Mouse (Mus musculus) forebrain, embryonic 16.5 days (tissue): ENCODE results near the gene Clic3. TPM values are rescaled to one million over a fixed set of nuclear protein-coding genes. Genes with fewer than 3 reads are reported as not detected.

Experiments used
- ATAC-seq: fragments of 200-750 bp; cut with Nextera tagmentation; 2 replicates; pipeline ENCODE4 v1.8.0; 2017; ENCODE audit warnings: mild to moderate bottlenecking, moderate library complexity
- H3K27ac ChIP-seq: fragments of 300-500 bp; sonication (generic); 2 replicates; pipeline ENCODE4 v1.5.1; 2014; ENCODE audit warnings: low read length, control low read depth
- H3K27me3 ChIP-seq: fragments of 300-500 bp; sonication (generic); replicated peaks from 2 replicates; pipeline ENCODE4 v1.6.1; 2014; ENCODE audit warnings: low read length; ENCODE audit not compliant: control insufficient read depth, insufficient read depth
- H3K36me3 ChIP-seq: fragments of 300-500 bp; sonication (generic); 2 replicates; pipeline ENCODE4 v1.6.1; 2014; ENCODE audit not compliant: control insufficient read depth, insufficient read depth
- H3K4me1 ChIP-seq: fragments of 300-500 bp; sonication (generic); replicated peaks from 2 replicates; pipeline ENCODE4 v1.6.1; 2014; ENCODE audit warnings: low read length; ENCODE audit not compliant: control insufficient read depth, insufficient read depth
- H3K4me2 ChIP-seq: fragments of 300-500 bp; sonication (generic); 2 replicates; pipeline ENCODE4 v1.6.1; 2014; ENCODE audit warnings: mild to moderate bottlenecking, low read length, control low read depth
- H3K4me3 ChIP-seq: fragments of 300-500 bp; sonication (generic); replicated peaks from 2 replicates; pipeline ENCODE4 v1.5.1; 2014; ENCODE audit warnings: mild to moderate bottlenecking, low read length, control low read depth
- H3K9ac ChIP-seq: fragments of 300-500 bp; sonication (generic); replicated peaks from 2 replicates; pipeline ENCODE4 v1.6.1; 2014; ENCODE audit warnings: low read depth, low read length, control low read depth
- H3K9me3 ChIP-seq: fragments of 300-500 bp; sonication (generic); 2 replicates; pipeline ENCODE4 v1.6.1; 2016; ENCODE audit warnings: low read length; ENCODE audit not compliant: control insufficient read depth
- WGBS: fragments of 180-500 bp; shearing (Covaris S2); extraction: QIAGEN DNeasy Blood & Tissue Kit; methylation state at CpG from one replicate; pipeline ENCODE4 v1.1.7; 2014; 5-methylcytosine and 5-hydroxymethylcytosine counted together
- polyA plus RNA-seq: library from polyadenylated mRNA; unstranded; fragments of >200 nt; fragmentation: Nextera tagmentation; extraction: Ambion mirVana; gene quantifications from 2 replicates; pipeline ENCODE4 v1.2.1, GENCODE M21; 2015

The Clic3 gene
- polyA plus RNA-seq, 1 experiment from 2014 or later: 4.6 TPM

GRCm38 (mm10) chr2:25472550-25472949, 15.9 kb downstream of the Clic3 start:
- no peak for ATAC-seq

GRCm38 (mm10) chr2:25477541-25477940, 20.9 kb downstream of the Clic3 start:
- 93% methylated on average over 8 of the region's 8 CpGs for WGBS
- Histone ChIP-seq H3K4me3 (no peak overlapping the region), H3K27ac (no peak overlapping the region)

More at GRCm38 (mm10) chr2:25472550-25472949, 15.9 kb downstream of the Clic3 start:
- H3K27me3 ChIP-seq: no peaks in the 10 kb centered on the region
- no peak overlapping the region for H3K27ac ChIP-seq
- H3K4me1 ChIP-seq: peaks cover 8% of the 10 kb centered on the region; the same call in 1 of the 2 replicates
- H3K9ac ChIP-seq: no peak overlapping the region
- no peak overlapping the region for H3K4me2 ChIP-seq
- H3K9me3 ChIP-seq: no peaks in the 10 kb centered on the region
- WGBS: 81% methylated on average over 2 of the region's 2 CpGs
- H3K4me3 ChIP-seq: no peak overlapping the region
- no peaks in the 10 kb centered on the region for H3K36me3 ChIP-seq

DNA sequence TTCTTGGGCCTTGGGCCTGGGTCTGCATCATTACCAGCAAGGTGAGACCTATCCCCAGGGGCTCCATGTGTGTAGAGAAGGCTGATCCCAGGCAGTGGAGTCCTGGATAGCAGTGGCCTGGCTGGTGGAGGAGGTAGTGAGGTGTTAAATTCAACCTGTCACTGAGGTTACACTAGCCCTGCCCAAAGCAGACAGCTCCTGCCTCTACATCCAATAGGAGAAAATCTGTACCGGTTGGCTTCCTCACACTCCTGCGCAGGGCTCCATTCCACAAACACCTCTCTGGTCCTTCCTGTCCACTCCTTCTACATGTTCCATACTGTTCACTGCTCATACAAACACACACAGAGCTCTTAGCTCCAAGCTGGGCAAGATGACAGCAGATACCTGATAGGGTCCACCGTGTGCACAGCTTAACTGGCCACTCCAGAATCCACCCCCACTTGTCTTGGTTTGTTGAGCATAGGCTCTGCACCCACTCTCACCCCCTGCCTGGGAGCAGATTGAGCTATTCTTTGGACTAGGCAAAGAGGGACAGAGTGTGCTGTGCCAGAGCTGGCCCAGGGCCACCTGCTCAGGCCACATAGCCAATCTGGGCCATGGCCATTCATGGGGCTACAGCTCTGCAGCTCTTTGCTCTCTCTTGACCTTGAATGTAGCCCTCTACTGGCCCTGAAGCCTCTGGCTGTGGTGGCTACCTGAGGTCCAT, 21.5 kb downstream of the Clic3 start:
- Histone ChIP-seq H3K4me2 (no peak overlapping the region), H3K9me3 (no peaks in the 10 kb centered on the region), H3K27ac (no peak overlapping the region), H3K4me1 (no peaks in the 10 kb centered on the region), H3K27me3 (no peaks in the 10 kb centered on the region), H3K36me3 (no peaks in the 10 kb centered on the region), H3K4me3 (no peak overlapping the region), H3K9ac (no peak overlapping the region)
- WGBS: 88% methylated on average over 3 of the region's 3 CpGs
- no peak for ATAC-seq

More at GRCm38 (mm10) chr2:25477541-25477940, 20.9 kb downstream of the Clic3 start:
- H3K9me3 ChIP-seq: no peaks in the 10 kb centered on the region
- no peaks in the 10 kb centered on the region for H3K36me3 ChIP-seq
- H3K4me1 ChIP-seq: no peaks in the 10 kb centered on the region
- no peaks in the 10 kb centered on the region for H3K27me3 ChIP-seq
- H3K4me2 ChIP-seq: no peak overlapping the region
- no peak for ATAC-seq
- no peak overlapping the region for H3K9ac ChIP-seq

GRCm38 (mm10) chr2:25479551-25480311, 23.1 kb downstream of the Clic3 start:
- H3K9ac ChIP-seq: no peak overlapping the region
- H3K27ac ChIP-seq: no peak overlapping the region
- H3K4me2 ChIP-seq: no peak overlapping the region
- H3K4me1 ChIP-seq: no peaks in the 10 kb centered on the region
- no peaks in the 10 kb centered on the region for H3K9me3 ChIP-seq
- ATAC-seq: no peak
- no peak overlapping the region for H3K4me3 ChIP-seq
- WGBS: 77% methylated on average over 10 of the region's 10 CpGs
- H3K27me3 ChIP-seq: no peaks in the 10 kb centered on the region
- no peaks in the 10 kb centered on the region for H3K36me3 ChIP-seq

GRCm38 (mm10) chr2:25480541-25480940, 23.9 kb downstream of the Clic3 start:
- H3K36me3 ChIP-seq: no peaks in the 10 kb centered on the region
- 92% methylated on average over 1 of the region's 1 CpGs for WGBS

DNA sequence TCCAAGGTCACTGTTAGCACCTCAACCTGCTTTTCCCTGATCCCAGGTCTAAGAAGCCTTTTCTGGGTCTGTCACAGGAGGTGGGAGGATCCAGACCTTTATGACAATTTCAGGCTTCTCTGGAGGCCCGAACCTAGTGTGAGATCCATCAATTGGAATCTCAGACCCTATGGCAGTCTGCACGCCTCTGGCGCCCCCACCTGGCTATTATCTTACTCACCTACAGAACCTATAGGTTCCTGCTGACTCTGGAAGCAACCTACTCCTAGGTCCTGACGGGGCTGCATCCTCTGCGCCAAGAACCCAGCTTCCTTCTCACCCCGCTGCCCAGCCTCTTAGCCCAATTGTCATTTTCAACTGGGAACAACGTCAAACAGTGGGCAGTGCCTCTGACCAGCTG, 26.3 kb downstream of the Clic3 start:
- Histone ChIP-seq H3K27ac (no peak overlapping the region), H3K4me2 (no peak overlapping the region), H3K9ac (no peak overlapping the region), H3K4me1 (no peaks in the 10 kb centered on the region), H3K36me3 (no peaks in the 10 kb centered on the region), H3K4me3 (no peak overlapping the region), H3K27me3 (no peaks in the 10 kb centered on the region), H3K9me3 (no peaks in the 10 kb centered on the region)
- WGBS: 23% methylated on average over 7 of the region's 7 CpGs
- no peak for ATAC-seq

More at GRCm38 (mm10) chr2:25480541-25480940, 23.9 kb downstream of the Clic3 start:
- Histone ChIP-seq H3K4me2 (no peak overlapping the region), H3K27ac (no peak overlapping the region), H3K9ac (no peak overlapping the region), H3K27me3 (no peaks in the 10 kb centered on the region), H3K4me3 (no peak overlapping the region), H3K4me1 (no peaks in the 10 kb centered on the region), H3K9me3 (no peaks in the 10 kb centered on the region)
- ATAC-seq: no peak

- Histone ChIP-seq H3K4me3 (no peak overlapping the region), H3K36me3 (no peaks in the 10 kb centered on the region), H3K9ac (no peak overlapping the region), H3K27ac (no peak overlapping the region), H3K4me2 (no peak overlapping the region), H3K9me3 (no peaks in the 10 kb centered on the region), H3K27me3 (no peaks in the 10 kb centered on the region), H3K4me1 (no peaks in the 10 kb centered on the region)
- ATAC-seq: no peak
- 66% methylated on average over 11 of the region's 11 CpGs for WGBS
These were observed 28.4 kb downstream of the Clic3 start for GRCm38 (mm10) chr2:25484901-25485647.

GRCm38 (mm10) chr2:25487965-25488670, 31.5 kb downstream of the Clic3 start:
- WGBS: 83% methylated on average over 6 of the region's 6 CpGs
- Histone ChIP-seq H3K36me3 (no peaks in the 10 kb centered on the region), H3K9ac (no peak overlapping the region), H3K4me1 (no peaks in the 10 kb centered on the region), H3K4me2 (no peak overlapping the region), H3K4me3 (no peak overlapping the region), H3K9me3 (no peaks in the 10 kb centered on the region), H3K27me3 (no peaks in the 10 kb centered on the region), H3K27ac (no peak overlapping the region)
- ATAC-seq: no peak
